Mouse (Mus musculus): ENCODE measurements around the gene Dcp1a. TPM values are rescaled to one million over a fixed set of nuclear protein-coding genes. Genes with fewer than 3 reads are reported as not detected.

Dcp1a gene
- polyA plus RNA-seq, 1 experiment, result 28.9 TPM

- no peaks in the 10 kb centered on the region for H3K36me3 ChIP-seq (ENCODE audit: control insufficient read depth, insufficient read depth, low read length)
These were observed 80.1 kb downstream of the Dcp1a start for GRCm38 (mm10) chr14:30559321-30559850.

GRCm38 (mm10) chr14:30560803-30561389, 81.6 kb downstream of the Dcp1a start:
- H3K27me3 ChIP-seq (ENCODE audit: control insufficient read depth, insufficient read depth, low read length), result no peaks in the 10 kb centered on the region
- no peak for TF ChIP-seq POLR2A (IDR thresholded peaks at IDR 0.05; ENCODE audit: control insufficient read depth, low read depth, low read length)
- TF ChIP-seq CTCF (IDR thresholded peaks at IDR 0.05; ENCODE audit: control insufficient read depth, insufficient read depth, insufficient replicate concordance, low read depth, low read length), result no peak
- H3K4me1 ChIP-seq (ENCODE audit: control insufficient read depth, insufficient read depth, low read length), result peaks cover 6% of the 10 kb centered on the region; the same call in 1 of the 2 replicates
- H3K27ac ChIP-seq (ENCODE audit: control insufficient read depth, insufficient read depth, low read depth, low read length), result no peak overlapping the region
- H3K4me3 ChIP-seq (ENCODE audit: control insufficient read depth, low read depth, low read length), result no peak overlapping the region
- H3K36me3 ChIP-seq (ENCODE audit: control insufficient read depth, insufficient read depth, low read length), result no peaks in the 10 kb centered on the region

More at GRCm38 (mm10) chr14:30559321-30559850, 80.1 kb downstream of the Dcp1a start:
- no peak for TF ChIP-seq POLR2A (IDR thresholded peaks at IDR 0.05; ENCODE audit: control insufficient read depth, low read depth, low read length)
- TF ChIP-seq CTCF (IDR thresholded peaks at IDR 0.05; ENCODE audit: control insufficient read depth, insufficient read depth, insufficient replicate concordance, low read depth, low read length), result no peak
- peak overlapping the region; percentile 0; the same call in 1 of the 2 replicates for H3K4me3 ChIP-seq (ENCODE audit: control insufficient read depth, low read depth, low read length)
- H3K27ac ChIP-seq (ENCODE audit: control insufficient read depth, insufficient read depth, low read depth, low read length), result no peak overlapping the region
- no peaks in the 10 kb centered on the region for H3K27me3 ChIP-seq (ENCODE audit: control insufficient read depth, insufficient read depth, low read length)
- H3K4me1 ChIP-seq (ENCODE audit: control insufficient read depth, insufficient read depth, low read length), result peaks cover 6% of the 10 kb centered on the region; the same call in 1 of the 2 replicates

- Histone ChIP-seq H3K36me3 (ENCODE audit: control insufficient read depth, insufficient read depth, low read length) (no peaks in the 10 kb centered on the region), H3K27ac (ENCODE audit: control insufficient read depth, insufficient read depth, low read depth, low read length) (no peak overlapping the region), H3K4me3 (ENCODE audit: control insufficient read depth, low read depth, low read length) (no peak overlapping the region), H3K27me3 (ENCODE audit: control insufficient read depth, insufficient read depth, low read length) (no peaks in the 10 kb centered on the region), H3K4me1 (ENCODE audit: control insufficient read depth, insufficient read depth, low read length) (peaks cover 6% of the 10 kb centered on the region; the same call in 1 of the 2 replicates)
- TF ChIP-seq POLR2A (IDR thresholded peaks at IDR 0.05; ENCODE audit: control insufficient read depth, low read depth, low read length) (no peak), CTCF (IDR thresholded peaks at IDR 0.05; ENCODE audit: control insufficient read depth, insufficient read depth, insufficient replicate concordance, low read depth, low read length) (no peak)
These were observed 82.3 kb downstream of the Dcp1a start for GRCm38 (mm10) chr14:30561470-30562187.

GRCm38 (mm10) chr14:30562343-30562742, 83.0 kb downstream of the Dcp1a start:
- H3K4me1 ChIP-seq (ENCODE audit: control insufficient read depth, insufficient read depth, low read length), result peaks cover 6% of the 10 kb centered on the region; the same call in 1 of the 2 replicates
- no peaks in the 10 kb centered on the region for H3K27me3 ChIP-seq (ENCODE audit: control insufficient read depth, insufficient read depth, low read length)
- no peak overlapping the region for H3K27ac ChIP-seq (ENCODE audit: control insufficient read depth, insufficient read depth, low read depth, low read length)
- TF ChIP-seq CTCF (IDR thresholded peaks at IDR 0.05; ENCODE audit: control insufficient read depth, insufficient read depth, insufficient replicate concordance, low read depth, low read length) (no peak), POLR2A (IDR thresholded peaks at IDR 0.05; ENCODE audit: control insufficient read depth, low read depth, low read length) (no peak)
- no peak overlapping the region for H3K4me3 ChIP-seq (ENCODE audit: control insufficient read depth, low read depth, low read length)
- no peaks in the 10 kb centered on the region for H3K36me3 ChIP-seq (ENCODE audit: control insufficient read depth, insufficient read depth, low read length)

- Histone ChIP-seq H3K4me1 (ENCODE audit: control insufficient read depth, insufficient read depth, low read length) (peaks cover 4% of the 10 kb centered on the region; the same call in 1 of the 2 replicates), H3K4me3 (ENCODE audit: control insufficient read depth, low read depth, low read length) (no peak overlapping the region), H3K27me3 (ENCODE audit: control insufficient read depth, insufficient read depth, low read length) (no peaks in the 10 kb centered on the region), H3K27ac (ENCODE audit: control insufficient read depth, insufficient read depth, low read depth, low read length) (no peak overlapping the region), H3K36me3 (ENCODE audit: control insufficient read depth, insufficient read depth, low read length) (no peaks in the 10 kb centered on the region)
- TF ChIP-seq CTCF (IDR thresholded peaks at IDR 0.05; ENCODE audit: control insufficient read depth, insufficient read depth, insufficient replicate concordance, low read depth, low read length) (no peak), POLR2A (IDR thresholded peaks at IDR 0.05; ENCODE audit: control insufficient read depth, low read depth, low read length) (no peak)
These were observed 85.1 kb downstream of the Dcp1a start for GRCm38 (mm10) chr14:30564451-30564850.

GRCm38 (mm10) chr14:30566317-30566716, 87.0 kb downstream of the Dcp1a start:
- H3K27me3 ChIP-seq (ENCODE audit: control insufficient read depth, insufficient read depth, low read length), result no peaks in the 10 kb centered on the region
- no peaks in the 10 kb centered on the region for H3K4me1 ChIP-seq (ENCODE audit: control insufficient read depth, insufficient read depth, low read length)
- no peaks in the 10 kb centered on the region for H3K36me3 ChIP-seq (ENCODE audit: control insufficient read depth, insufficient read depth, low read length)
- H3K27ac ChIP-seq (ENCODE audit: control insufficient read depth, insufficient read depth, low read depth, low read length), result no peak overlapping the region
- TF ChIP-seq CTCF (IDR thresholded peaks at IDR 0.05; ENCODE audit: control insufficient read depth, insufficient read depth, insufficient replicate concordance, low read depth, low read length) (no peak), POLR2A (IDR thresholded peaks at IDR 0.05; ENCODE audit: control insufficient read depth, low read depth, low read length) (no peak)
- H3K4me3 ChIP-seq (ENCODE audit: control insufficient read depth, low read depth, low read length), result no peak overlapping the region

GRCm38 (mm10) chr14:30568016-30568415, 88.7 kb downstream of the Dcp1a start:
- Histone ChIP-seq H3K27ac (ENCODE audit: control insufficient read depth, insufficient read depth, low read depth, low read length) (no peak overlapping the region), H3K27me3 (ENCODE audit: control insufficient read depth, insufficient read depth, low read length) (no peaks in the 10 kb centered on the region), H3K4me1 (ENCODE audit: control insufficient read depth, insufficient read depth, low read length) (no peaks in the 10 kb centered on the region), H3K36me3 (ENCODE audit: control insufficient read depth, insufficient read depth, low read length) (no peaks in the 10 kb centered on the region), H3K4me3 (ENCODE audit: control insufficient read depth, low read depth, low read length) (no peak overlapping the region)
- no peak for TF ChIP-seq POLR2A (IDR thresholded peaks at IDR 0.05; ENCODE audit: control insufficient read depth, low read depth, low read length)
- TF ChIP-seq CTCF (IDR thresholded peaks at IDR 0.05; ENCODE audit: control insufficient read depth, insufficient read depth, insufficient replicate concordance, low read depth, low read length), result no peak
